Mouse (Mus musculus): ENCODE results near the gene Avil.

Gene Avil

DNA sequence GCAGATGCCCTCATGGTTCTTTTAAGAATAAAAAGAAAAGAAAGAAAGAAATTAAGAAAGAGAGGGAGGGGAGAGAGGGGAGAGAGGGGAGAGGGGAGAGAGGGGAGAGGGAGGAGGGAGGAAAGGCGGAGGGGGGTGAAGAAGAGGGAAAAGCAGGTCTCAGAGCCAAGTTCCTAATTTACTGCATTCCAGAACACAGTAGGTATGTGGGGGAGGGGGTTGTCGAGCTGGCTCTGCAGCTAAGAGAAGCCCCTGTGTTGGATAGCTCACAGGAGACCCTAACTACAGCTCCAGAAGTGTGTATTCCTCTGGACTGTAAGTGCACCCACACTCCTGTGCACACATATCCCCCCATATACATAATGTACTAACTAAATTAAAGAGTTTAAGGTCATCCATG, 16.6 kb downstream of the Avil start:
- in situ Hi-C loops (cut with MboI; ENCODE audit: unreplicated experiment in 2 of 2) = no loop called here

DNA sequence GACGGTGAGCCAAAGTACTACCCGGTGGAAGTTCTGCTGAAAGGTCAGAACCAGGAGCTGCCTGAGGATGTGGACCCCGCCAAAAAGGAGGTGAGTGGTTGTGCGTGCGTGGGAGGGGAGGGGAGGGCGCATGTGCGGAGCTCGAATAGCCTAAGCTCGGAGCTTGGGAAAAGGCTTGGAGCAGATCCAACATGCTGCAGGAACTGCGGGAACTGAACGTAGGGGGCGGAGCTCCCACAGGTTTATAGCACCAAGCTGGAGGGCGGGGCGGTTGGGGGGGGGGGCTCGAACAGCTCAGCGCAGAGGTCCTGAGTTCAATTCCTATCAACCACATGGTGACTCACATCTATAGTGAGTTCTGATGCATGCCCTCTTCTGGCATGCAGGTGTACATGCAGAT, 17.9 kb downstream of the Avil start:
- in situ Hi-C loops (cut with MboI; ENCODE audit: unreplicated experiment in 2 of 2) = no loop called here

DNA sequence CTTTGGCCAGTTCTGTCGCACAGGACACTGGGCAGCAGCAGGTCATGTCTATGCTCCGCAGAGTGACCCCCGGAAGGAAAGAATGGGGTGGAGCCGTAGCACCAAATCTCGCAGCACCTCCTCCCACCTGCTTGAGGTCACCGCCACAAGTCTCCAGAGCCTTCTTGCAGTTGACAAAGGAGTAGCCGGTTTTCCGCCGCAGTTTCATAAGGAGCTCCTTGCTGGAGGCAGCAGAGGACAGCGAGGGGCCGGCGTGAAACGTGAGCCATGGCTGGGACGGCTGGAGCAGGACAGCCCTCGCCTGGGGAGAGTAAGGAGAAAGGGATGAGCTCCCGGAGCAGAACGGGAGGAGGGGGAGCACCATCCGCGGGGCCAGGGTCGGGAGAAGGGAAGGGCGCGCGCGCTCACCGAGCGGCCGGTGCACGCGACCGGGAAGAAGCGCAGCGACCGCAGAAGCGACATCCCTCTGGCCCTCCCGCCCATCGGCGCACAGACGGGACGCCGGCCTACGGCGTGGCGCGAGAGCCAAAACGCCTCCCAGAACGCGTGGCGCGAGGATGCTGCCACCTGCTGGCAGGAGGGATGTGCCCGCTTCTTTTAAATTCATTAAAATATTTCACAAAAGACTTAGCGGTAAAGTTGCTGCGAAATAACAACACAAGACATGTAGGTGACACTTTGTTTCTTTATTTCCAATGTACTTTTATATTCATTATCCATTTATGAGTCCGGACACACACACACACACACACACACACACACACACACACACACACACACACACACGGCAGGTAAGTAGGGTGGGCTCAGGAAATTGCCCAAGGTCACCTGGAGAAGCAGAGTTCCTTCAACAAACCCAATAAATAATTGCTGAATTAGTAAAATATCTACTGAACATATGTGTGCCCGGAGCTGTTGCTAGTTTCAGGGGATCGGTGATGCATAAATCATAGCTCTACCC, 30.1 kb downstream of the Avil start, which contains the start of gene Tsfm:
Gene Tsfm (minus strand): TSS at position 505 of the 961 bp plus-strand sequence.
- in situ Hi-C loops (cut with MboI; ENCODE audit: unreplicated experiment in 2 of 2) = loop anchor here (5.0 kb wide), 1 partner anchor 113 kb away; no protein-coding TSS in a partner anchor

DNA sequence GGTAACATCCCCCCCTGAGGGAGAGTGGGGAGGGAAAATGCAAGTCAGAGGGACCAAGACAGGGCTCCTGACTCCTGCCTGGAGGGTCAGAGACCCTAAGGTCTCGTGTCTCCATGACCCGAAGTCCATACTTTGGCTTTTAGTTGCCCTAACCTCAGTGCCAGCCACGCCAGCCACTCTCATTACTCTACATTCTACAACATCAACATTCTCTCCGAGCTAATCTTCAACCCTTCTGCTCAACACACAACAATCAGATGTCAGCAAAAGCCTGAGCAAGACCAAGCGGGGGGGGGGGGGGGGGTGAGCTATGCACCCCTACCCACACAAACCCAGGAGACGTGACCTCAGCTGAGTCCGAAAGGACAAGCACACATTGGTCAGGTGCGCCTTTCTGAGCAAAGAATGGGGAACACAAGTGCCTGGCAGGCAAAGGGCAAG, 32.8 kb downstream of the Avil start:
- in situ Hi-C loops (cut with MboI; ENCODE audit: unreplicated experiment in 2 of 2) = loop anchor here (5.0 kb wide), 1 partner anchor 116 kb away; no protein-coding TSS in a partner anchor

DNA sequence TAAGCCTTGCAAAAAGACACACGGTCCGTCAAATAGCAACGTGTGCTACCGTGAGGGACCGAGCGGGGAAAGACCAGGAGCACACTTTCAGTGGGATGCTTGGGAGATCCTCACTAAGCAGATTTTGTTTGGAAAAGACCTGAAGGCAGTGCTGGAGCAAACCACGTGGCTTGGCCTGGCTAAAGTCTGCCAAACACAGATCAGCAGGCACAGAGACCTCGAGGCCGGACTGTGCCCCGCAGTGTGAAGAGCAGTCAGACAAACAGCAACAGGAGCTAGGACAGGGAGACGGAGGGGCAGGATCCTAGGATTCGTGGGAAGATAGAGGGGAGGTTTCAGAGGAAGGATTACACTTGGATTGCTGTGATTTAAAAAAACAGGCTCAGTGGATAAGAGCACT, 35.8 kb downstream of the Avil start:
- in situ Hi-C loops (cut with MboI; ENCODE audit: unreplicated experiment in 2 of 2) = no loop called here

DNA sequence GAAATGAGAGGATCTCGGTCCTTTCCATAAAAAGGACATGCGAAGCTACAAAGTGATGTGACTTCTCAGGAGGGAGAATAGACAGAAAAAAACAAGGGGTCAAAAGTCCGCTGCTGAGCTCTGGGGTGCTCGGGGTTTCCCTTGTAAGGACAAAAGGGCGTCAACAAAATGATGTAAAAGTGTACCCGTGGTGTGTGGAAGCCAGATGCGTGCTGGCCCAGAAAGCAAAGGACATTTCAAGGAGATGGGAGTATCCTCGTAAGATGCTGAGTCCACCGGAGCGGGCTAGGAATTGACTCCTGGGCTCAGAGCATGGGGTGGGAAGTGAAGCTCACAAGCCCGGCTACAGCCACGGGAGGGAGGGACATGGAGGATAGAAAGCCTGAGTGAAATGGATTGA, 37.1 kb downstream of the Avil start:
- in situ Hi-C loops (cut with MboI; ENCODE audit: unreplicated experiment in 2 of 2) = no loop called here

DNA sequence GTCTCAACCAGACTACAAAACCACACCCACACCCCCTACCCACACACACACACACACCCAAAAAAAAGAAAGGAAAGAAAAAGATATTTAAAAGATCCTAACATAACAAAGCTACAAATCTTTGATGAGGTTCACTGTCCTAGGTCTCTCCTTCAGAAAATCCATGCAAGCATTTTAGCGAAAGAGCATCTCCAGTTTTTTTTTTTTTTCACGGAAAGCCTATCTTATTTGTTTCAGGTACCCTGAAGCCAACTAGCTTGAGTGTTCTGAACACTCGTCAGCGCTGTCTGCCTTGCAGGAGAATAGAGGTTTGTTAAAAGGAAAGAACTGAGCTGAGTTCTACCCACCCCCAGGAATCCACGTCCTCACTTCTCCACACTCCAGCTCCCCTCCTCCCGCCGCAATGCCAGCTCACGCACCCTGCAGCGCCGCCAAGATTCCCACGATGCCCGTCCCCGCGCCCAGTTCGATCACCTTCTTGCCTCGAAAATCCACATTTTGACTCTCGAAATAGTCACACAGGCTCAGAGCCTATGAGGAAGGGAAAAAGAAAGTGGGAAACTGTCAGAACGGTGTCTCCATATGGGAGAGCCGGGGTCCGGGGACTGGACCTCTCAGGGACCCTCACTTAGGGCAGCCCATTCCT, 40.2 kb downstream of the Avil start:
- in situ Hi-C loops (cut with MboI; ENCODE audit: unreplicated experiment in 2 of 2) = no loop called here

DNA sequence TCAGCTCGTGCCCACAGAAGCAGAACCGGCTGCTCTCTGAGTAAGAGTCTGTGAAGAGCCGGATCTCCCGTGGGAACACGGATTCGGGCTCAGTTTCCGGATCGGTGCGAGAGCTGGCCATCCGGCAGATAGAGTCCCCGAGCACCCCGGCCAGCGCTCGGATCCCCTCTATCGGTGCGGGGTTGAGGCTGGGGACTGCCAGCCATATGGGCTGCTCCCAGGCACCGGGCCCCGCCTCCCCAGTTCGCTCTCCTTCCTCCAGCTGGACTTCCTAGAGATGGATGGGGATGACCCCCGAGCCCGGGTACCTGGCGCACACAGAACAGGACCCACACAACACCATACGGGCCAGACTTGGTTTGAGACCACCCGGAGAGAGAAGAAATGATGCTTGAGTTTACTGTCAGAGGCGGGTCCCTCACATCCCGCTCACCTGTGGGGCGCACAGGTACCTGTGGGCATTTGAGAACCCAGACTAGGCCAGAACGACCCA, 40.8 kb downstream of the Avil start, which contains the start of the genes Mettl1 and Eef1akmt3:
Gene Mettl1 (plus strand): TSS at position 141 of the 493 bp plus-strand sequence.
Gene Eef1akmt3 (minus strand): TSS at position 240 of the 493 bp plus-strand sequence.
- in situ Hi-C loops (cut with MboI; ENCODE audit: unreplicated experiment in 2 of 2) = no loop called here

DNA sequence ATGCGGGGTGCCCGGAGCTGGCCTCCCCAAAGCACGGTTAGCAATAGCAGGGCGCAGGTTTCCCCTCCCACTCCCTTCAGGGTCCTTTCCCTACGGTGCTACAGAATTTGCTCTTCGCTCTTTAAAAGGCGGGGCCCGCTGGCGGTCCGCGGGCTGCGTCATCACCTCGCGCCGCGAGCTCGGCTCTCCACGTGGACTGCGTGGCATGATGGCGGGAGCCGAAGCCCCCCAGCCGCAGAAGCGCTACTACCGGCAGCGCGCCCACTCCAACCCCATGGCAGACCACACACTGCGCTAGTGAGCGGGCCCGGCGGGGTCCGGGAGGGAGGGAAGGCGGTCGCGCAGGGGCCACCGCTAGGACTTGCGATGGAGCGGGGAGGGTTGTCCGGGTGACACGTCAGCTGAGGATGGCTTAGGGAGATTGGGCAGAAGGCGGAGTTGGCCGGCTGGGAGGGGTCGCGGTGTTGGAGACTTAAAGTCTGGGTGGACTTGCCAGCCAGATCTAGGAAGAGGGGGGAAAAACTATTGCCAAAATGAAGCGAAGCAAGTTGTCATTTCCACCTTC, 41.3 kb downstream of the Avil start:
- in situ Hi-C loops (cut with MboI; ENCODE audit: unreplicated experiment in 2 of 2) = no loop called here

DNA sequence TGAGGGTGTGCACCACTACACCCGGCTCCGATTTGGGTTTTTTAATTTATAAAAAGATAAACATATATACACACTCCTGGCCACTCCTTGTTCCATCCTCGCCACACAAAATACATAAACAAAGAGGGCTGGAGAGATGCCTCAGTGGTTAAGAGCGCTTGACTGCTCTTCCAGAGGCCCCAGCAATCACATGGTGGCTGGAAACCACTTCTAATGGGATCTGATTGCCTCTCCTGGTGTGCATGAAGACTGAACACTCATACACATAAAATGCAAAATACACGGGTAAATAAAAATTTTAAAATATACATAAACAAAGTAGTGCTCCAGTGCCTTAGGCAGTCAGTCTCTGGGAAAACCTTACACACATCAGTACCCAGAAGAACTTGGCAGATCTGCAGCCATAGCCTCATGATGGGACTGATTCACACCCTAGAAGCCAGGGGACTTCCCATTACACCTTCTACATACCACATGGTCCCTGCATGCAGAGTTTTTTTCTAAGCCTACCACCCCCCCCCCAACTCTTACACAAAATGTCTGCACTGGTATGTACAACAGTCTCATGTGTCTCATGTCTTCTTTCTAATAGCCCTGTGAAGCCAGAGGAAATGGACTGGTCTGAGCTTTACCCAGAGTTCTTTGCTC, 42.1 kb downstream of the Avil start:
- in situ Hi-C loops (cut with MboI; ENCODE audit: unreplicated experiment in 2 of 2) = no loop called here

DNA sequence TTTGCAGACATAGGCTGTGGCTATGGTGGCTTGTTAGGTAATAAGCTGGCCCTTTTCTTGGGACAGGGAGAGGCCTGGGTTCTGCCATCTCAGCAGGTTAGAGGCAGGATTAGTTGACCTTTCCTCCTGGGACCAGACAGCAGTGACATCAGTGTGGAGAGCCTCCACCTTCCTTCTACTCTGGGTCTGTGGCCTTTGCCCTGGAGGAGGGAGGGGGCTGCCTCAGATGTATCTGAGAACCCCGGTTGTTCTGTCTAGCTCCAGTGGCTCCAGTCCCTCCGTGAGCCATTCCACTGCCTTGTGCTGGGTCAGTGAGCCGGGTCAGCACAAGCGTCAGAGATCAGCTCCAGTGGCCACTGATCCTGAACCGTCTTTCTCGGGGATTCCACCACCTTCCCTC, 42.7 kb downstream of the Avil start:
- in situ Hi-C loops (cut with MboI; ENCODE audit: unreplicated experiment in 2 of 2) = no loop called here

DNA sequence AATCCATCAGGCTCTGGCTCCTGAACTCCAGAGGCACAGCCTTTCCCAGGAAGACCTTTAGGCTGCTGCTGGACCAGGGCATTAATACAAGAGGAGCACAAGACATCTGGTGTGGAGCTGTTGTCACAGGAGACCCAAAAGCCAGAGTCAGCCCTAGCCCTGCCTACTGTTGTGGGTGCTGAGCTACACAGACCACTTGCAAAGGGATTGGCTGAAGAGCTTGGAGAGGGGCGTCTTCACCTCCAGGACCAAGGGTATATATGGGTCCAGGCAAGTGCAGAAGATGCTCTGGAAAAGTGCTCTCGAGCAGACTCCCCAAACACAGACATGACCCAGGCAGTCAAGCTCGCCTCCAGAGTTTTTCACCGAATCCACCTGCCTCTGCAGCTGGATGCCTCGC, 47.4 kb downstream of the Avil start, which contains the start of gene Cyp27b1:
Gene Cyp27b1 (plus strand): TSS at position 297 of the 400 bp plus-strand sequence.
- in situ Hi-C loops (cut with MboI; ENCODE audit: unreplicated experiment in 2 of 2) = no loop called here

DNA sequence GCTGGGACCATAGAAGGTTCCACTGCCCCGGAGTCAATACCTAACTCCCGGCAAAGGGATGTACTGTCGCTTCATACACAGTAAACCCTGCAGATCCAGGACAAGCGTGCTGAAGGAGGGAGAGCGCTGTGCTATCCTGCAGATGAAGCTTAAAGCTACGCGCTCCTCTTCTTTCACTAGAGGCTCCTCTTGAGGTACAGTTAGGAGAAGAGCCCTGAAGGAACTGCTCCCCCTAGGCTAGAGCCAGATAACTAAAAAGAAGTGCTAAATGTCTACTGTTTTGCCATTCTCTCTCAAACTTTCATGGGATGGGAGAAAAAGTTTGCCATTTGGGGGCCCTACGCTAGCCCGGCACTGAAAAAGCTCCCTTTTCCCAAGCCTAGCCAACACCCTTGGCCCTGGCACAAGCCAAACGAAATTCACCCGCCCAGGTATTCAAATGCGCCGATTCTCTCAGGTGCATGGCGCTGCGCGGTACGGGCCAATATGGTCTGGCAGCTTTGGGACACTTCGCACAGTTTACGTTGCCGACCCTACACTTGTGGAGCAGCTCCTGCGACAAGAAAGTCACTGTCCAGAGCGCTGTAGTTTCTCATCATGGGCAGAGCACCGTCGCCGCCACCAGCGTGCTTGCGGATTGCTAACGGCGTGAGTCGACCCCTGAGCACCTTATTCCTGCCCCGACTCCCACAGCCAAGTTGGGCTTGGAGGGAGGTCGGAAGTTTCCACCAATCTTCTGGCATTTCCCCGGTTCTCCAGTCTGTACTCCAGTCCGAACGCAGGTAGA, 48.3 kb downstream of the Avil start:
- in situ Hi-C loops (cut with MboI; ENCODE audit: unreplicated experiment in 2 of 2) = no loop called here

DNA sequence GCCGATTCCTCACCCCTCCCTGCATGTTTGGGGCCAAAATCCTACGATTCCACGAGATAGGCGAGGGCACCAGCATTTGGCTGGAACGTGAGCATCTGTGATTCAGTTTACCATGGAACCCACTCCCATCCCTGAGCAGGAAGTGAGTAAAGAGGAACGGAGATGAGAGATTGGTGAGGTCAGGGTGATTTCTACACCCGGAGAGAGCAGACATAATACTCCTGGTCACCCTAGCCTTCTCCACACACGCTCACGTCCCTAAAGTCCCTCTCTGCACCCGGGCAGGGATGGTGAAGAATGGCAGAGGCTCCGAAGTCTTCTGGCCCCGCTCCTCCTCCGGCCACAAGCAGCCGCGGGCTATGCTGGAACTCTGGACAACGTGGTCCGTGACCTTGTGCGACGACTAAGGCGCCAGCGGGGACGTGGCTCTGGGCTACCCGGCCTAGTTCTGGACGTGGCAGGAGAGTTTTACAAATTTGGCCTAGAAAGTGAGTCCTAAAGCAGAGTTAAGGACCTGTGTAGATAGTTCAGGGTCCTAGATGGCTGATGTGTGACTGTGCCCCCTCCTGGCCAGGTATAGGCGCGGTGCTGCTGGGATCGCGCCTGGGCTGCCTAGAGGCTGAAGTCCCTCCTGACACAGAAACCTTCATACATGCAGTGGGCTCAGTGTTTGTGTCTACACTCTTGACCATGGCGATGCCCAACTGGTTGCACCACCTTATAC, 49.0 kb downstream of the Avil start:
- in situ Hi-C loops (cut with MboI; ENCODE audit: unreplicated experiment in 2 of 2) = no loop called here

DNA sequence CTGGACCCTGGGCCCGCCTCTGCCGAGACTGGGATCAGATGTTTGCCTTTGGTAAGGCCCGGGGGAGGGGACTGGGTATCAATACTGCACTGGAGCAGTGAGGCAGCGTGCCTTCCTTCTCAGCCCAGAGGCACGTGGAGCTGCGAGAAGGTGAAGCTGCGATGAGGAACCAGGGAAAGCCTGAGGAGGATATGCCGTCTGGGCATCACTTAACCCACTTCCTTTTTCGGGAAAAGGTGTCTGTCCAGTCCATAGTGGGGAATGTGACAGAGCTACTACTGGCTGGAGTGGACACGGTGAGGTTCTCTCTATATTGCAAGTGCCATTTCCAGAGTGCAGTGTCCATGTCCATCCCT, 49.6 kb downstream of the Avil start:
- in situ Hi-C loops (cut with MboI; ENCODE audit: unreplicated experiment in 2 of 2) = no loop called here

DNA sequence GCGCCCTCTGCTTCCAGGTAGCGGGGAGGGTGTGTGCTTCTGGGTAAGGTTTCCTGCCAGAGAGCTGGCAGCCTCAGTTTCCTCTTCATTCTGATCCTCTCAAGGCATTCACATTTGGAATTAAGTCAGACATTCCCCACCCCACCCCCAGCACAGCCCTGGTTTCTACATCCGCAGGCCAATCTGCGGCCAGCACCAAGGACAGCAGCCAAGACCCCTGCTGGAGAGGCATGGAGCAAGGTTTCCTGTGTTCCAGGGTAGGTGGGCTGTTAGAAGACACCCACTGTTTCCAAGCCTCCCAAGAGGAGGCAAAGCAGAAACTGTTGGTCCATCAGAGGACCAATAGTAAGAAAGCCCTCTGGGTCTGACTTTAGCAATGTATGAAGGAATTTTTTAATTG, 54.1 kb downstream of the Avil start:
- in situ Hi-C loops (cut with MboI; ENCODE audit: unreplicated experiment in 2 of 2) = no loop called here

DNA sequence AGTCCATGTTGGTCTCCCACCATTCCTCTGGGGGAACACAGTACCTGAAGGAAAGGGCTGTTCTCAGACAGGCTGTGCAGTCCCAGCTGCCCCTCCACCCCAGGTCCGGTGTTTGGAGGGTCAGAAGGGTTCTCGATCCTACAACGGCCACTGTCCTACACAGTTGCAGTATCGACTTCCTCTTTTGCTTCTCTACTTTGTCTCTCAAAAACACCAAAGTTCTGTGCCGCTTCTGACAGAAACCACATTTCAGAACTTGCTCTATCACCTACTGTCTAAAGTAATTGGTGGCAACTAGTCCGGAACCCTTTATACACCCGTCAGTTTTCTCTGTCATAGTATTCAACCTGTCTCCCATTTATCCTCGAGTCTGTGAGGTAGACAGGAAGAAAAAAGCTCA, 54.9 kb downstream of the Avil start:
- in situ Hi-C loops (cut with MboI; ENCODE audit: unreplicated experiment in 2 of 2) = no loop called here

DNA sequence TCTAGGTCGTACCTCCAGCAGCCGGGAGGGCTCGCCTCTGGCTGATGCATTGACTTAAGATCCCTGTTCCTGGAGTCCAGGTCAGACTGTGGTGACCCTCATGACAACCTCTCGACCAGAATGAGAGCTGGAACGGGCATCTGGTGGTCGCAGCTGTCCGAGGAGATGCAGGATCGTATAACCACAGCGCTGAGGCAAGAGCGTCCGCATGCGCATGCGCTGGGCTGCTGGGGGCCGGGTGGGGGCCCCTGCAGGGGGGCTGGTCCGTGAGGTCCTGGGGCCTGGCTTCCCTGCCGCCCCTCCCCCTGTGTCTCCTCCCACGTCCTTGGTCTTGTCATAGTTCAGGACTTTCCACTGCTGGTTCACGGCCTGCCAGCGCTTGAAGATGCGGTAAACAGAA, 56.0 kb downstream of the Avil start:
- in situ Hi-C loops (cut with MboI; ENCODE audit: unreplicated experiment in 2 of 2) = no loop called here

DNA sequence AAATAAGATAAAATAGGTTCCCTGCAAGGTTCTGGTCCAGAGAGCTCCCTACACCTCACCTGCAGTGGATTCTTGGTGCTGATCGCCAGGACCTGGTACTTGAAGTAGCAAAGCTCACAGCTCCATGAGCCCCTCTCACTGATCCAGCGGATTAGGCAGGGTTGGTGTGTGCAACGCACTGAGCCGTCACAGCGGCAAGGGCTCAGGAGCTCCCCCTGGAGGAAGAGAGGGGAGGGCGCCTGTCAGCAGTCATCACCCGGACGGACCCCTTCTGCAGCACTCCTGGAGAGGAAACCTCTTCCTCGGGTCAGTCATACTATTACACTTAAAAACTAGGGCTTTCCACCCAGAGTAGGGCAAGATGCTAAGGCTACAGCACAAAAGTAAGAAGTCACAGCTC, 57.7 kb downstream of the Avil start:
- in situ Hi-C loops (cut with MboI; ENCODE audit: unreplicated experiment in 2 of 2) = no loop called here

All from v-Abl transformed pro-B cells (cell line).